Mouse (Mus musculus): ENCODE results near the gene Srek1. TPM values are rescaled to one million over a fixed set of nuclear protein-coding genes. Genes with fewer than 3 reads are reported as not detected.

Gene Srek1
- polyA plus RNA-seq, 1 experiment from 2014 or later = 57.7 TPM

DNA sequence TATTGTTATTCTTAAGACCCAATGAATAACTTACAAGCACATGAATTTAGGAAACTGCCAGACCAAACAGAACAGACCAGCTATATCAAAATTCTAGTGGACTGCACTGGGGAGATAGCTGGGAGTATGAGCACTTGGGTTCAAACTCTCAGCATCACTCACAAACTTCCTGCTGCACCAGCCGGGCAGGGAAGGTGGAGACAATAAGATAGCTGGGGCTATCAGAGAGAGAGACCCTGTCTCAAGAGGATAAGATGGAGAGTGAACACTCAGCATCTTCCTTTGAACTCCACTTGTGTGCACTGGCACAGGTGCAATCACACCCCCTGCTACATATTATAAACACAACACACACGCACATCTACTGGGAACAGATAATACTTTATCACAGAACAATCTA lies 47.5 kb downstream of the Srek1 start:
- ChIA-PET POLR2A (no interaction called here), CTCF (no interaction called here)
- H3K27me3 ChIP-seq = no peaks in the 10 kb centered on the region
- ATAC-seq (no peak), DNase-seq (ENCODE audit: low read depth, low spot score) (no peak)
- no peak for TF ChIP-seq CTCF (IDR thresholded peaks at IDR 0.05)
- in situ Hi-C loops (cut with MboI; ENCODE audit: low pct_unique_long_range_greater_than_20kb) = no loop called here

GRCm38 (mm10) chr13:103711406-103712025 lies 62.9 kb downstream of the Srek1 start:
- ChIA-PET POLR2A (interaction anchor here (0.6 kb wide), 1 partner anchor 17 kb away, joined by 3 read pairs; no protein-coding TSS in a partner anchor), CTCF (interaction anchor here (1.1 kb wide), 1 partner anchor 12 kb away, joined by 4 read pairs; no protein-coding TSS in a partner anchor)
- DNase-seq (ENCODE audit: low read depth, low spot score) (no peak), ATAC-seq (no peak)
- in situ Hi-C loops (cut with MboI; ENCODE audit: low pct_unique_long_range_greater_than_20kb) = no loop called here
- no peak for TF ChIP-seq CTCF (IDR thresholded peaks at IDR 0.05)
- no peaks in the 10 kb centered on the region for H3K27me3 ChIP-seq

GRCm38 (mm10) chr13:103710359-103710781 lies 64.0 kb downstream of the Srek1 start:
- DNase-seq (ENCODE audit: low read depth, low spot score) = no peak
- POLR2A ChIA-PET = interaction anchor here (0.6 kb wide), 1 partner anchor 534 kb away, joined by 5 read pairs; no protein-coding TSS in a partner anchor

GRCm38 (mm10) chr13:103705436-103705978 lies 68.9 kb downstream of the Srek1 start:
- in situ Hi-C loops (cut with MboI; ENCODE audit: low pct_unique_long_range_greater_than_20kb) = no loop called here
- ChIA-PET CTCF (no interaction called here), POLR2A (no interaction called here)
- no peaks in the 10 kb centered on the region for H3K27me3 ChIP-seq
- DNase-seq (ENCODE audit: low read depth, low spot score) (no peak), ATAC-seq (no peak)
- TF ChIP-seq CTCF (IDR thresholded peaks at IDR 0.05) = no peak

More at GRCm38 (mm10) chr13:103710359-103710781, 64.0 kb downstream of the Srek1 start:
- H3K27me3 ChIP-seq = no peaks in the 10 kb centered on the region
- TF ChIP-seq CTCF (IDR thresholded peaks at IDR 0.05) = peak; percentile 29
- in situ Hi-C loops (cut with MboI; ENCODE audit: low pct_unique_long_range_greater_than_20kb) = no loop called here
- no peak for ATAC-seq
- CTCF ChIA-PET = no interaction called here

DNA sequence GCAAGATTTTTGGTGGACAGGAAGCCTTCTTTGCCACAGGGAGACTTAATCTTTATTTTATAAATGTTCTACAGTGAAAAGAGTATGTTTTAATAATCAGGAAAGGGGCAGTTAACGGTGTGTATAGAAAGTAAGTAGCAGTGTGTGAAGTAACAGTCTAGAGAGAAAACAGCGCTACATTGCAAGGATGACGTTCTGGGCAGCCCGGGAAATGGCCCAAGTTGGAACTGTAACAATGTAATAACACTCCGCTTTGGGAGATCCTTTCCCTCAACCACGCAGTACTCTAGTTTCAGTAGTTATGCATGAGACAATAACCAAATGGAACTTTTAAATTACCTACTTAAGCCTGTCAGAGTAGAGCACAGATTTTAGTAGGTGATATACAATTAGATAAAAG lies 70.6 kb downstream of the Srek1 start:
- ChIA-PET POLR2A (no interaction called here), CTCF (interaction anchor here (1.4 kb wide), 1 partner anchor 20 kb away, joined by 4 read pairs; no protein-coding TSS in a partner anchor)
- ATAC-seq (no peak), DNase-seq (ENCODE audit: low read depth, low spot score) (no peak)
- in situ Hi-C loops (cut with MboI; ENCODE audit: low pct_unique_long_range_greater_than_20kb) = loop anchor here (5.0 kb wide), 1 partner anchor 73 kb away; no protein-coding TSS in a partner anchor
- H3K27me3 ChIP-seq = no peaks in the 10 kb centered on the region
- no peak for TF ChIP-seq CTCF (IDR thresholded peaks at IDR 0.05)

DNA sequence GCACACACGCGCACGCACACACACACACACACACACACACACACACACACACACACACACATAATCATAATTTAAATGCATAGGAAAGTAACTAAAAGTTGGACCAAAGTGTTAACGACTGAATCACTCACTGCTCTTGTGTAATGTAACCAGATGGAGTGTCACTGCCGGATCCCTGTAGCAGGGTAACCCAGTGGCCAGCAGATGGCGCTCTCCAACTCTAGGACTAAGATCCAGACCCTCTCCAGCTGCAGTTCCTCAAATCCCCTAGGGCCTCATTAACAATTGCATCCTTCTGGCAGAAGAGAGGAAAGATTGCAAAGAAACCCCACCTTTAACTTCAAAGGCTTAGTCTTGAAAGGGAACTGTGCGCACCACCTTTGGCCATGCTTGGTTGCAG lies 71.0 kb downstream of the Srek1 start:
- H3K27me3 ChIP-seq = no peaks in the 10 kb centered on the region
- peak; percentile 95 for TF ChIP-seq CTCF (IDR thresholded peaks at IDR 0.05)
- ChIA-PET CTCF (interaction anchor here (0.7 to 1.4 kb wide), 2 partner anchors 20 to 371 kb away, joined by 4 read pairs; no protein-coding TSS in a partner anchor), POLR2A (no interaction called here)
- in situ Hi-C loops (cut with MboI; ENCODE audit: low pct_unique_long_range_greater_than_20kb) = loop anchor here (5.0 kb wide), 1 partner anchor 74 kb away; no protein-coding TSS in a partner anchor
- ATAC-seq (peak; percentile 39), DNase-seq (ENCODE audit: low read depth, low spot score) (peak; percentile 47)

GRCm38 (mm10) chr13:103702266-103702665 lies 72.1 kb downstream of the Srek1 start:
- ChIA-PET CTCF (no interaction called here), POLR2A (no interaction called here)
- no peaks in the 10 kb centered on the region for H3K27me3 ChIP-seq
- in situ Hi-C loops (cut with MboI; ENCODE audit: low pct_unique_long_range_greater_than_20kb) = loop anchor here (5.0 kb wide), 1 partner anchor 75 kb away; no protein-coding TSS in a partner anchor
- no peak for TF ChIP-seq CTCF (IDR thresholded peaks at IDR 0.05)
- ATAC-seq = no peak
- no peak for DNase-seq (ENCODE audit: low read depth, low spot score)

- no peak for TF ChIP-seq CTCF (IDR thresholded peaks at IDR 0.05)
- no peaks in the 10 kb centered on the region for H3K27me3 ChIP-seq
- POLR2A ChIA-PET = no interaction called here
- DNase-seq (ENCODE audit: low read depth, low spot score) (no peak), ATAC-seq (no peak)
- in situ Hi-C loops (cut with MboI; ENCODE audit: low pct_unique_long_range_greater_than_20kb) = loop anchor here (5.0 kb wide), 1 partner anchor 77 kb away; no protein-coding TSS in a partner anchor
- CTCF ChIA-PET = no interaction called here
These were observed 73.7 kb downstream of the Srek1 start for GRCm38 (mm10) chr13:103700752-103701151.

GRCm38 (mm10) chr13:103697993-103698392 lies 76.4 kb downstream of the Srek1 start:
- no peaks in the 10 kb centered on the region for H3K27me3 ChIP-seq
- POLR2A ChIA-PET = no interaction called here
- no peak for TF ChIP-seq CTCF (IDR thresholded peaks at IDR 0.05)
- CTCF ChIA-PET = no interaction called here
- no peak for DNase-seq (ENCODE audit: low read depth, low spot score)
- in situ Hi-C loops (cut with MboI; ENCODE audit: low pct_unique_long_range_greater_than_20kb) = no loop called here
- ATAC-seq = no peak

GRCm38 (mm10) chr13:103696164-103696563 lies 78.2 kb downstream of the Srek1 start:
- peak; percentile 86 for TF ChIP-seq CTCF (IDR thresholded peaks at IDR 0.05)
- in situ Hi-C loops (cut with MboI; ENCODE audit: low pct_unique_long_range_greater_than_20kb) = no loop called here
- ATAC-seq (no peak), DNase-seq (ENCODE audit: low read depth, low spot score) (peak; percentile 12)
- ChIA-PET CTCF (interaction anchor here (0.6 to 1.5 kb wide), 14 partner anchors 9 to 402 kb away, joined by 3 to 13 read pairs (median 3); partner anchors contain the start of gene Srek1), POLR2A (no interaction called here)
- H3K27me3 ChIP-seq = no peaks in the 10 kb centered on the region

- no peak for ATAC-seq
- CTCF ChIA-PET = interaction anchor here (1.0 to 1.5 kb wide), 6 partner anchors 8 to 394 kb away, joined by 3 to 13 read pairs (median 4); partner anchors contain the start of gene Srek1
- H3K27me3 ChIP-seq = no peaks in the 10 kb centered on the region
- no peak for TF ChIP-seq CTCF (IDR thresholded peaks at IDR 0.05)
- in situ Hi-C loops (cut with MboI; ENCODE audit: low pct_unique_long_range_greater_than_20kb) = no loop called here
- POLR2A ChIA-PET = interaction anchor here (1.1 kb wide), 1 partner anchor 19 kb away, joined by 4 read pairs; no protein-coding TSS in a partner anchor
- no peak for DNase-seq (ENCODE audit: low read depth, low spot score)
These were observed 79.0 kb downstream of the Srek1 start for GRCm38 (mm10) chr13:103695456-103695855.

Other genes starting within 250 kb of the Srek1 start
- gene Erbin, start 145.9 kb upstream of the Srek1 start, polyA plus RNA-seq (2021) = 99.6 TPM

Data from Patski (cell line).